In genomic region chr5:122132167-122133049, GRCm38 (mm10) we compare ENCODE assay signal across 8 mouse cellular contexts. TPM values are rescaled to one million over a fixed set of nuclear protein-coding genes. Genes with fewer than 3 reads are reported as not detected.
DNase-seq lines count a peak whose midpoint lies in the region; ATAC-seq and TF ChIP-seq lines count a peak whose summit lies in the region.

No protein-coding gene starts in this region.

- H3K4me2 ChIP-seq in embryonic facial prominence, embryonic 15.5 days (replicated peaks), result peak overlapping the region; percentile 95
- H3K4me2 ChIP-seq in neural tube, embryonic 15.5 days, result peak overlapping the region; percentile 75

- DNase-seq in lung, adult 2 months, result no peak
- DNase-seq in lung, postnatal 4 days, result no peak
- DNase-seq in limb, embryonic 10.5 days (ENCODE audit: low spot score), result no peak
- no peak for DNase-seq in urinary bladder, postnatal 10 days (ENCODE audit: low spot score)
- DNase-seq in c-Kit-positive CD71-positive TER-119-positive erythroid progenitor cells, embryonic 14.5 days (ENCODE audit: low spot score), result no peak
- DNase-seq in cerebellum, adult 8-10 months, result no peak

- no peak overlapping the region for H3K27ac ChIP-seq in embryonic facial prominence, embryonic 15.5 days (replicated peaks)
- H3K27ac ChIP-seq in limb, embryonic 10.5 days, result 0 out of 2 replicates have a peak overlapping the region, but pooled peaks have one; percentile 3
- H3K27ac ChIP-seq in neural tube, embryonic 15.5 days (replicated peaks), result no peak overlapping the region

- H3K36me3 ChIP-seq in embryonic facial prominence, embryonic 15.5 days, result no peaks in the 10 kb centered on the region
- no peaks in the 10 kb centered on the region for H3K36me3 ChIP-seq in limb, embryonic 10.5 days
- no peaks in the 10 kb centered on the region for H3K36me3 ChIP-seq in neural tube, embryonic 15.5 days

- H3K9ac ChIP-seq in embryonic facial prominence, embryonic 15.5 days, result peak overlapping the region; percentile 33; the same call in 1 of the 2 replicates
- peak overlapping the region; percentile 26; the same call in 1 of the 2 replicates for H3K9ac ChIP-seq in neural tube, embryonic 15.5 days (replicated peaks)

- H3K9me3 ChIP-seq in embryonic facial prominence, embryonic 15.5 days (replicated peaks), result no peaks in the 10 kb centered on the region
- H3K9me3 ChIP-seq in limb, embryonic 10.5 days (replicated peaks), result no peaks in the 10 kb centered on the region
- no peaks in the 10 kb centered on the region for H3K9me3 ChIP-seq in neural tube, embryonic 15.5 days (replicated peaks)

- TF ChIP-seq CTCF in lung, adult 2 months (IDR thresholded peaks at IDR 0.05; ENCODE audit: insufficient read depth, low read length), result no peak

- 17% methylated on average over 26 of the region's 26 CpGs for WGBS in lung, adult 2 months
- WGBS in embryonic facial prominence, embryonic 15.5 days, result 16% methylated on average over 26 of the region's 26 CpGs
- 28% methylated on average over 26 of the region's 26 CpGs for WGBS in limb, embryonic 10.5 days
- 24% methylated on average over 26 of the region's 26 CpGs for WGBS in neural tube, embryonic 15.5 days

- H3K4me1 ChIP-seq in lung, adult 2 months (ENCODE audit: control insufficient read depth, insufficient read depth, low read length), result peaks cover 11% of the 10 kb centered on the region
- peaks cover 19% of the 10 kb centered on the region for H3K4me1 ChIP-seq in embryonic facial prominence, embryonic 15.5 days
- H3K4me1 ChIP-seq in limb, embryonic 10.5 days, result peaks cover 27% of the 10 kb centered on the region
- peaks cover 18% of the 10 kb centered on the region for H3K4me1 ChIP-seq in neural tube, embryonic 15.5 days

- TF ChIP-seq POLR2A in lung, adult 2 months (IDR thresholded peaks at IDR 0.05; ENCODE audit: borderline replicate concordance, extremely low read depth, low read depth, low read length), result no peak

- ATAC-seq in embryonic facial prominence, embryonic 15.5 days (ENCODE audit: insufficient number of reproducible peaks, low FRiP score, low TSS enrichment, low read depth), result no peak
- no peak for ATAC-seq in neural tube, embryonic 15.5 days (ENCODE audit: low FRiP score)

- H3K27me3 ChIP-seq in embryonic facial prominence, embryonic 15.5 days, result no peaks in the 10 kb centered on the region
- H3K27me3 ChIP-seq in limb, embryonic 10.5 days (ENCODE audit: low read depth, poor library complexity, severe bottlenecking), result peaks cover 16% of the 10 kb centered on the region
- peaks cover 13% of the 10 kb centered on the region; the same call in 1 of the 2 replicates for H3K27me3 ChIP-seq in neural tube, embryonic 15.5 days (replicated peaks)

- peak overlapping the region; percentile 70 for H3K4me3 ChIP-seq in lung, adult 2 months (replicated peaks; ENCODE audit: extremely low read depth, low read depth, low read length)
- peak overlapping the region; percentile 44 for H3K4me3 ChIP-seq in embryonic facial prominence, embryonic 15.5 days (replicated peaks)
- H3K4me3 ChIP-seq in limb, embryonic 10.5 days, result peak overlapping the region; percentile 45
- H3K4me3 ChIP-seq in neural tube, embryonic 15.5 days (replicated peaks), result peak overlapping the region; percentile 35

RNA-seq across cellular contexts. Expression of gene Ccdc63, which starts 8.2 kb away (rescaled TPM):
- 0.14 and 0.27 TPM in 2 replicates for polyA plus RNA-seq in lung, adult 2 months (2012; rRNA removed)
- polyA plus RNA-seq in embryonic facial prominence, embryonic 15.5 days (2015; fragmentation: Nextera tagmentation; extraction: Ambion mirVana), result 0.24 TPM in 1 of 2 replicates, not detected in the other
- not detected in 2 replicates for polyA plus RNA-seq in limb, embryonic 10.5 days (2016; fragmentation: Nextera tagmentation; extraction: Ambion mirVana)
- polyA plus RNA-seq in neural tube, embryonic 15.5 days (2015; fragmentation: Nextera tagmentation; extraction: Ambion mirVana), result 0.44 TPM in 1 of 2 replicates, not detected in the other

RNA-seq across cellular contexts. Expression of gene Ppp1cc, which starts 25.7 kb away (rescaled TPM):
- 67.6 and 81.1 TPM in 2 replicates for polyA plus RNA-seq in lung, adult 2 months (2012; rRNA removed)
- 235 and 238 TPM in 2 replicates for polyA plus RNA-seq in embryonic facial prominence, embryonic 15.5 days (2015; fragmentation: Nextera tagmentation; extraction: Ambion mirVana)
- polyA plus RNA-seq in limb, embryonic 10.5 days (2016; fragmentation: Nextera tagmentation; extraction: Ambion mirVana), result 373 and 383 TPM in 2 replicates
- polyA plus RNA-seq in neural tube, embryonic 15.5 days (2015; fragmentation: Nextera tagmentation; extraction: Ambion mirVana), result 184 and 200 TPM in 2 replicates

RNA-seq across cellular contexts. Expression of gene Myl2, which starts 31.7 kb away (rescaled TPM):
- polyA plus RNA-seq in lung, adult 2 months (2012; rRNA removed), result 0.37 TPM in 1 of 2 replicates, not detected in the other
- polyA plus RNA-seq in embryonic facial prominence, embryonic 15.5 days (2015; fragmentation: Nextera tagmentation; extraction: Ambion mirVana), result 3.6 and 4.6 TPM in 2 replicates
- polyA plus RNA-seq in limb, embryonic 10.5 days (2016; fragmentation: Nextera tagmentation; extraction: Ambion mirVana), result 3.1 TPM in 2 replicates
- polyA plus RNA-seq in neural tube, embryonic 15.5 days (2015; fragmentation: Nextera tagmentation; extraction: Ambion mirVana), result 1.8 and 4.7 TPM in 2 replicates
